Mouse (Mus musculus) ES-E14 (cell line): ENCODE measurements at regions not wholly inside any gene's neighbourhood (a gene's known extent, or its start where the extent isn't known, plus 50 kb on each side); places are given as distances from the start of the nearest gene placed in this dataset.

ENCODE experiments used
- DNase-seq: peaks from one replicate; pipeline ENCODE4 v3.0.0-alpha.2; 2013; ENCODE audit warnings: low read depth, low spot score
- H3K27ac ChIP-seq: 2 replicates; pipeline ENCODE4 v1.5.1; 2012; ENCODE audit warnings: low read depth, mild to moderate bottlenecking, low read length, moderate library complexity, mixed read lengths; ENCODE audit not compliant: poor library complexity, insufficient read depth, severe bottlenecking
- H3K36me3 ChIP-seq: 2 replicates; pipeline ENCODE4 v1.6.1; 2012; ENCODE audit warnings: mild to moderate bottlenecking, low read length, moderate library complexity, mixed read lengths; ENCODE audit not compliant: control insufficient read depth, poor library complexity, insufficient read depth, severe bottlenecking
- H3K4me1 ChIP-seq, 2 experiments: fragments of 150-350 bp in 1 of 2; sonication (generic) in 1 of 2; 2 replicates each; pipeline ENCODE4 v1.6.1; 2012; ENCODE audit warnings: low read length in 2 of 2, mild to moderate bottlenecking in 1 of 2, mixed read lengths in 1 of 2; ENCODE audit not compliant: control insufficient read depth in 2 of 2, insufficient read depth in 2 of 2, poor library complexity in 1 of 2
- H3K4me3 ChIP-seq, 2 experiments: fragments of 150-350 bp in 1 of 2; sonication (generic) in 1 of 2; 2 replicates each; pipeline ENCODE4 v1.5.1; 2012; ENCODE audit warnings: low read length in 2 of 2, low read depth in 1 of 2, mild to moderate bottlenecking in 1 of 2, mixed read lengths in 1 of 2; ENCODE audit not compliant: insufficient read depth in 1 of 2, poor library complexity in 1 of 2, severe bottlenecking in 1 of 2
- H3K9ac ChIP-seq: 2 replicates; pipeline ENCODE4 v1.6.1; 2012; ENCODE audit warnings: low read depth, mild to moderate bottlenecking, low read length, mixed read lengths; ENCODE audit not compliant: poor library complexity, insufficient read depth, severe bottlenecking
- H3K9me3 ChIP-seq: fragments of 150-350 bp; sonication (generic); 2 replicates; pipeline ENCODE4 v1.6.1; 2012; ENCODE audit warnings: low read depth, mild to moderate bottlenecking, low read length; ENCODE audit not compliant: control insufficient read depth, insufficient read depth
- CHD2 ChIP-seq: IDR thresholded peaks from 2 replicates; pipeline ENCODE4 v1.6.1; 2014; ENCODE audit warnings: mild to moderate bottlenecking, low read depth, low read length, inconsistent platforms
- HCFC1 ChIP-seq: IDR thresholded peaks from 2 replicates; pipeline ENCODE4 v1.6.1; 2012; ENCODE audit warnings: low read length, inconsistent platforms, borderline replicate concordance; ENCODE audit not compliant: insufficient read depth
- MAFK ChIP-seq: IDR thresholded peaks from 2 replicates; pipeline ENCODE4 v1.6.1; 2014; ENCODE audit warnings: mild to moderate bottlenecking, low read depth, low read length, inconsistent platforms; ENCODE audit not compliant: insufficient read depth
- ZC3H11A ChIP-seq: IDR thresholded peaks from 2 replicates; pipeline ENCODE4 v1.6.1; 2012; ENCODE audit warnings: low read depth, mild to moderate bottlenecking, inconsistent platforms, low read length, borderline replicate concordance
- ZNF384 ChIP-seq: IDR thresholded peaks from 2 replicates; pipeline ENCODE4 v1.6.1; 2012; ENCODE audit warnings: low read depth, low read length, inconsistent platforms
- in situ Hi-C, 2 experiments: fragments of 600-800 bp; cut with MboI; formaldehyde crosslinking; loops; one replicate each; pipeline ENCODE4 v1.15.1; 2025; ENCODE audit warnings: low sequenced_read_pairs in 2 of 2, inconsistent platforms in 1 of 2; ENCODE audit not compliant: unreplicated experiment in 2 of 2

GRCm38 (mm10) chr3:130866952-130867632, 136.9 kb upstream of the Rpl34 start:
- TF ChIP-seq CHD2: no peak
- TF ChIP-seq ZNF384: no peak
- TF ChIP-seq HCFC1: no peak
- TF ChIP-seq MAFK: no peak
- TF ChIP-seq ZC3H11A: no peak
- Histone ChIP-seq H3K36me3 (no peaks in the 10 kb centered on the region), H3K9me3 (no peaks in the 10 kb centered on the region), H3K27ac (no peak overlapping the region), H3K4me1 (peaks cover 0 to 3% of the 10 kb centered on the region in 2 experiments; a peak in 1 of 4 replicates), H3K9ac (no peak overlapping the region), H3K4me3 (no peak overlapping the region)
- in situ Hi-C loops: no loop called here
- DNase-seq: no peak

DNA sequence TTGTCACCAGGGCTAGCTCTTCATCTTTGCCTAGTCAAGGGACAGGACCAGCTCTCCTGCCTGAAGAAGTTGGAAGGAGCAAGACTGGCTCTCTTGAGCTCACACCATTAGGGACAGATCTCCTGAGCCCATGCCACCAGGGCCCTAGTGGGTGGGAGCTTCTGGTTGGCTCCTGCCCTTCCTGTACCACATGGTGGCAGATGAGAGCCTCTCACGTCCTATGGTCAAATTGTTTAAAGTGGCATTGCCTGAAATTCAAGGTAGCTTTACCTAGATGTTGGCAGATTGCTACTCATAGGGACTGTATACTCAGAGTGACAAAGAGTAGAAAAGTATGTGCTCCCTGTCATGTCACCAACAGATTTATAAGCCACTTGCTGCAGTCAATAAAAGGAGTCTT, 134.6 kb upstream of the Rpl34 start:
- in situ Hi-C loops: no loop called here
- DNase-seq: no peak
- no peak overlapping the region for H3K27ac ChIP-seq
- peaks cover 0 to 3% of the 10 kb centered on the region in 2 experiments; a peak in 1 of 4 replicates for H3K4me1 ChIP-seq
- no peaks in the 10 kb centered on the region for H3K36me3 ChIP-seq
- H3K9me3 ChIP-seq: no peaks in the 10 kb centered on the region
- TF ChIP-seq ZC3H11A (no peak), HCFC1 (no peak), ZNF384 (no peak), CHD2 (no peak), MAFK (no peak)
- H3K4me3 ChIP-seq: no peak overlapping the region
- H3K9ac ChIP-seq: no peak overlapping the region

DNA sequence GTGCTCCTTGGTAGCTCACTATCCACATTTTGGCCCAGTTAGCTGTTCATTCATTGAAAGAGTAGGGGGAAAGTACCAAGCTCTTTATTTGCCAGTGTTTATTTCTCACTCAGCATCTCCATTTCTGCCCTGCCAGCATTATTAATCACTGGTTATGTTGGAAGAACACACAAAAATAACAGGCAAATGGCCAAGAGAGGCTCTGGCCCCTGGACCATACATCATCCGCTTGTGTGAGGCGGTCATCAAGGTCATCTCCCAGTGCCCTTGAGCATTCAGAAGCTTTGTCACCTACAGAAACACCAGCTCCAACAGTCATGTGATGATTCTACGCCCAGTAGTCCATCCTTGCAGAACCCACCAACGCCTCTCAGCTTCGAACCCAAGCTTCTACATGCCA, 133.2 kb upstream of the Rpl34 start:
- DNase-seq: no peak
- Histone ChIP-seq H3K9me3 (no peaks in the 10 kb centered on the region), H3K4me3 (no peak overlapping the region), H3K9ac (no peak overlapping the region), H3K36me3 (no peaks in the 10 kb centered on the region), H3K4me1 (peaks cover 0 to 3% of the 10 kb centered on the region in 2 experiments; a peak in 1 of 4 replicates), H3K27ac (no peak overlapping the region)
- TF ChIP-seq ZC3H11A: no peak
- TF ChIP-seq ZNF384: no peak
- no peak for TF ChIP-seq CHD2
- TF ChIP-seq MAFK: no peak
- no peak for TF ChIP-seq HCFC1
- in situ Hi-C loops: no loop called here

- no peaks in the 10 kb centered on the region for H3K9me3 ChIP-seq
- no peak overlapping the region for H3K4me3 ChIP-seq
- H3K9ac ChIP-seq: no peak overlapping the region
- H3K27ac ChIP-seq: no peak overlapping the region
- TF ChIP-seq ZC3H11A (no peak), ZNF384 (no peak), MAFK (no peak), HCFC1 (no peak), CHD2 (no peak)
- H3K4me1 ChIP-seq: peaks cover 0 to 6% of the 10 kb centered on the region in 2 experiments; a peak in 1 of 4 replicates
- H3K36me3 ChIP-seq: no peaks in the 10 kb centered on the region
- in situ Hi-C loops: no loop called here
- DNase-seq: no peak
These were observed 130.1 kb upstream of the Rpl34 start for GRCm38 (mm10) chr3:130860315-130860714.

DNA sequence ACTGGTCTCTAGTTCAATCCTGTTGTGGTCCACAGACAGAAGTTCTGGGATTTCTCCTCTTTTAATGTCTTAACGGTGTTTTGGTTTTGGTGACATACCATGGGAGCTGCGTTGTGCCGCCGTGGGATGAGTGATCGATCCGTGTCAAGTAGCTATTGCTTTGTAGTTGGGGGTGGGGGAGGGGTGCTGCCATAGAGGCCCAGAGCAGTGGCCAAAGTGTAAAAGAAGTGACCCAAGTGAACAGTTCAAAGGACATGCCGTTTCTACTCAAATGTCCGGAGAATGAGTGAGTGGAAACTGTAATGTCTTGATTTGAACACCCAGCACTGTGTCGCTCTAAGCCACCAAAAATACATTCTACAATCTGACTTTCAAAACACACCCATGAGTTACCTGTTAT, 123.7 kb upstream of the Rpl34 start:
- Histone ChIP-seq H3K36me3 (no peaks in the 10 kb centered on the region), H3K9ac (no peak overlapping the region), H3K27ac (no peak overlapping the region), H3K9me3 (no peaks in the 10 kb centered on the region), H3K4me3 (no peak overlapping the region), H3K4me1 (peaks cover 0 to 3% of the 10 kb centered on the region in 2 experiments; a peak in 1 of 4 replicates)
- in situ Hi-C loops: no loop called here
- TF ChIP-seq ZNF384 (no peak), ZC3H11A (no peak), CHD2 (no peak), HCFC1 (no peak), MAFK (no peak)
- no peak for DNase-seq
